Mouse (Mus musculus) heart, adult 2 months (tissue): Measurements from ENCODE around the gene Sgpp2.

Experiments used
- CTCF ChIP-seq: fragments of 200-600 bp; IDR thresholded peaks from 2 replicates; pipeline ENCODE4 v1.8.1; 2022; ENCODE audit warnings: antibody characterized with exemption, mild to moderate bottlenecking, moderate library complexity
- POLR2A ChIP-seq: fragments of 200-500 bp; IDR thresholded peaks from 2 replicates; pipeline ENCODE4 v1.6.1; 2011; ENCODE audit warnings: mild to moderate bottlenecking, low read depth, low read length, control low read depth; ENCODE audit not compliant: insufficient read depth

DNA sequence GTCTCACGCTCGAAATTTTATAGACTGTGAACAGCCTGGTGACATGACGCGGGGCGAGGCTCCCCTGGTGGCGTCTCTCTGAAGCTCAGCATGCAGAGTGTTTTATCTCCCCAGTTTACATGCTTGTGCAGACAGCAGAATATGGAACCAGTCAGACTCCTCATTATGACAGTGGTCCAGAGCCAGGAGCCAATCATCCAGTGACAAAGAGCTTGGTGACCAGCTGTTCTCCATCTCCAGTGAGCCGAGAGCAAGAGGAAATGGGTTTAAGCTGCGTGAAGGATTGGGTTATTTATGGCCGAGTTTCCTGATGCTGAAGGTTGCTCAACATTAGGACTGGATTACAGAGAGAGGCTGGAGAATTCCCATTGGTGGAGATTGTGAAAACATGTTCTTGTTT, 28.1 kb downstream of the Sgpp2 start:
- no peak for TF ChIP-seq POLR2A
- peak; percentile 34 for TF ChIP-seq CTCF
